Mouse (Mus musculus) hindbrain, embryonic 13.5 days (tissue): Measurements from ENCODE around the gene Rcl1. TPM values are rescaled to one million over a fixed set of nuclear protein-coding genes. Genes with fewer than 3 reads are reported as not detected.

Source experiments
- ATAC-seq: fragments of 200-750 bp; cut with Nextera tagmentation; 2 replicates; pipeline ENCODE4 v1.8.0; 2017; ENCODE audit warnings: moderate TSS enrichment; ENCODE audit not compliant: low FRiP score
- H3K27ac ChIP-seq: fragments of 300-500 bp; sonication (generic); 2 replicates; pipeline ENCODE4 v1.5.1; 2015; ENCODE audit warnings: inconsistent platforms, mild to moderate bottlenecking, moderate library complexity
- H3K27me3 ChIP-seq: fragments of 300-500 bp; sonication (generic); 2 replicates; pipeline ENCODE4 v1.6.1; 2015; ENCODE audit warnings: mild to moderate bottlenecking, inconsistent platforms
- H3K36me3 ChIP-seq: fragments of 300-500 bp; sonication (generic); 2 replicates; pipeline ENCODE4 v1.6.1; 2015; ENCODE audit warnings: mild to moderate bottlenecking, inconsistent platforms
- H3K4me1 ChIP-seq: fragments of 300-500 bp; sonication (generic); replicated peaks from 2 replicates; pipeline ENCODE4 v1.6.1; 2015; ENCODE audit warnings: inconsistent platforms
- H3K4me2 ChIP-seq: fragments of 300-500 bp; sonication (generic); 2 replicates; pipeline ENCODE4 v1.6.1; 2015; ENCODE audit warnings: inconsistent platforms, mild to moderate bottlenecking, moderate library complexity
- H3K4me3 ChIP-seq: fragments of 300-500 bp; sonication (generic); 2 replicates; pipeline ENCODE4 v1.5.1; 2015; ENCODE audit warnings: mild to moderate bottlenecking, inconsistent platforms
- H3K9ac ChIP-seq: fragments of 300-500 bp; sonication (generic); 2 replicates; pipeline ENCODE4 v1.6.1; 2015; ENCODE audit warnings: mild to moderate bottlenecking, inconsistent platforms
- H3K9me3 ChIP-seq: fragments of 300-500 bp; sonication (generic); 2 replicates; pipeline ENCODE4 v1.6.1; 2016; ENCODE audit warnings: inconsistent platforms
- WGBS: fragments of 180-500 bp; shearing (Covaris S2); methylation state at CpG from one replicate; pipeline ENCODE4 v1.1.7; 2015; 5-methylcytosine and 5-hydroxymethylcytosine counted together
- polyA plus RNA-seq: library from polyadenylated mRNA; unstranded; fragments of >200 nt; fragmentation: Nextera tagmentation; extraction: Ambion mirVana; gene quantifications from 2 replicates; pipeline ENCODE4 v1.2.1, GENCODE M21; 2015

The Rcl1 gene
- 27.6 and 30.6 TPM in 2 replicates for polyA plus RNA-seq

DNA sequence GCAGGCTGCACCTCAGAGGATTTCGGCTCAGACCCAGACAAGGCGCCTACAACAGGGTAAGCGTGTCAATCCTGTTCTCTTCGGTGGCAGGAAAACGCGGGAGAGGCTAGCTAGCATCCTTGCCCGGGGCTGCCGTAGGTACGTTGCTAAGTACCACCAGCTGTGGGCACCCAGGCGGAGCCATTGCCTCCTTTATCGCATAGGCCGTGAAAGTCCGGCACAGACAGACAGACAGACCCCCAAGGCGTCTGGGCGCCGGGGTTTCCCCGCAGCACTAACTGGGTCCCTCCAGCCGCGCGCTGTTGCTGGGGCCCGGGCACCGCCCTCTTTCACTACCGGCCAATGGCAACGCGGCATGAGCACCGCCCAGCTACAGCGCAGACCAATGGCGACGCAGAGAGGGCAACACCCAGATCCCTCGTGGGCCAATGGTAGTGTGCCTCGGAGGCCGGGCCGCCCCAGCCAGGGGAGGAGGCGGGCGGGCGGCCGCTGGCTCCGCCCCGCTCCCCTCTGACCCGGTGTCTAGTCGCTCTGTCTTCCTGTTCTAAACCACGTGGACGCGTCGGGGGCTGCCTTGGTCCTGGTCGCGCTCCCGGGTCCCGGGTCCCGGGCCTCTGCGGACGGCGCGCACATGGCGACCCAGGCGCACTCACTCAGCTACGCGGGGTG, at the start of gene Rcl1:
Gene Rcl1, plus strand, starts transcription at position 502 of the 669 bp plus-strand sequence.
- Histone ChIP-seq H3K4me3 (peak within 1 kb of the TSS; percentile 89), H3K9me3 (no peaks in the 10 kb centered on the region), H3K27me3 (0 out of 2 replicates have a peak, but pooled peaks cover 4% of the 10 kb centered on the region), H3K36me3 (no peaks in the 10 kb centered on the region), H3K4me1 (peaks cover 13% of the 10 kb centered on the region), H3K9ac (peak within 1 kb of the TSS; percentile 82), H3K4me2 (peak within 1 kb of the TSS; percentile 87), H3K27ac (peak within 1 kb of the TSS; percentile 63)
- peak; percentile 100 for ATAC-seq
- WGBS: 0% methylated on average over 58 of the region's 58 CpGs

DNA sequence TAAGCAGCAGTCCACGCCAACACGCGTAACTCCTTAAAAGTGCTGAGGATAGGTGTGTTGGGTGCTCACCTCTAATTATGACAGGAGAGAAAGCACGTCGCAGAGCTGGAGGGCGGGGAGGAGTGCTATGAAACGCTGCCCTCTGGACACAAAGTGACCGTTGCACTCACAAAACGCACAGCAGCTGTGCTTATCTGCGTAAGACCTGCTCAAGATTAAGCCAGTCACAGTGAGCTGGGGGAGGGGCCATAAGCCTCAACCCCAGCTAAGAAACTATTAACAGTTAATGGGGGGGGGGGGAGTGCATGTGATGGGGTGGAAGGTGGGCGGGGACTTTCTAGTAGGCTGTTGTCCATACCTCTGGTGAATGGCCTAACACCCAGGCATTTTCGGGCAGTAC, 48.4 kb upstream of the Rcl1 start:
- H3K36me3 ChIP-seq: no peaks in the 10 kb centered on the region
- H3K4me1 ChIP-seq: 0 out of 2 replicates have a peak, but pooled peaks cover 4% of the 10 kb centered on the region
- no peaks in the 10 kb centered on the region for H3K27me3 ChIP-seq
- no peak overlapping the region for H3K9ac ChIP-seq
- no peak overlapping the region for H3K4me2 ChIP-seq
- no peak for ATAC-seq
- no peaks in the 10 kb centered on the region for H3K9me3 ChIP-seq
- WGBS: 90% methylated on average over 12 of the region's 12 CpGs
- H3K27ac ChIP-seq: no peak overlapping the region
- H3K4me3 ChIP-seq: no peak overlapping the region

DNA sequence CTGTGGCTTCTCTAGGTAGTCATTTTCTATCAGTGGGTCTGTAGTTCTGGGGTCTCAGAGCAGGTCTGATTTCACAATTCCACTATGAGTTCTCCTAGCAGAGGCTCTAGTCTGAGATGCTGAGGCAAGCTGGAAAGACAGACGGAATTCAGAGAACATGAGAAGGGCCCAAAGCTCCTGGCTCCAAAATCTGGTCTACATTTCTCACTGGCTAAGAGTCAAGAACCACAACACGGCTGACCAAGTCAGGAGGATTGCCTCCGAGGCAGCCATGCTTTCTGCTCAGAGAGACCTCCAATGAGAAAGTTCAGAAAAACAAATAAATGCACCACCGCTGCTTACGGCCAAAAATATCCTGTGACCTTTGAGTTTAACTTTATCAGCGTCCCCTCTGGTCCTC, 46.6 kb upstream of the Rcl1 start:
- 84% methylated on average over 6 of the region's 6 CpGs for WGBS
- Histone ChIP-seq H3K4me2 (no peak overlapping the region), H3K27me3 (no peaks in the 10 kb centered on the region), H3K9ac (no peak overlapping the region), H3K27ac (no peak overlapping the region), H3K4me3 (no peak overlapping the region), H3K36me3 (no peaks in the 10 kb centered on the region), H3K9me3 (no peaks in the 10 kb centered on the region), H3K4me1 (no peaks in the 10 kb centered on the region)
- no peak for ATAC-seq

GRCm38 (mm10) chr19:29055469-29055868, 45.7 kb upstream of the Rcl1 start:
- Histone ChIP-seq H3K9ac (no peak overlapping the region), H3K4me3 (no peak overlapping the region), H3K4me2 (no peak overlapping the region), H3K36me3 (no peaks in the 10 kb centered on the region), H3K27me3 (no peaks in the 10 kb centered on the region), H3K27ac (no peak overlapping the region), H3K4me1 (no peaks in the 10 kb centered on the region), H3K9me3 (no peaks in the 10 kb centered on the region)
- no peak for ATAC-seq
- 88% methylated on average over 4 of the region's 4 CpGs for WGBS

GRCm38 (mm10) chr19:29058741-29059140, 42.4 kb upstream of the Rcl1 start:
- Histone ChIP-seq H3K9ac (no peak overlapping the region), H3K36me3 (no peaks in the 10 kb centered on the region), H3K27ac (no peak overlapping the region), H3K4me2 (no peak overlapping the region), H3K4me3 (no peak overlapping the region), H3K9me3 (no peaks in the 10 kb centered on the region), H3K27me3 (no peaks in the 10 kb centered on the region), H3K4me1 (0 out of 2 replicates have a peak, but pooled peaks cover under 1% of the 10 kb centered on the region)
- no peak for ATAC-seq
- 88% methylated on average over 5 of the region's 5 CpGs for WGBS

GRCm38 (mm10) chr19:29059688-29060087, 41.5 kb upstream of the Rcl1 start:
- H3K27me3 ChIP-seq: no peaks in the 10 kb centered on the region
- H3K4me3 ChIP-seq: no peak overlapping the region
- ATAC-seq: no peak
- H3K9ac ChIP-seq: no peak overlapping the region
- 0 out of 2 replicates have a peak, but pooled peaks cover 7% of the 10 kb centered on the region for H3K4me1 ChIP-seq
- 91% methylated on average over 2 of the region's 2 CpGs for WGBS
- H3K27ac ChIP-seq: no peak overlapping the region
- no peaks in the 10 kb centered on the region for H3K9me3 ChIP-seq
- no peak overlapping the region for H3K4me2 ChIP-seq
- H3K36me3 ChIP-seq: no peaks in the 10 kb centered on the region

- H3K27me3 ChIP-seq: no peaks in the 10 kb centered on the region
- 0 out of 2 replicates have a peak, but pooled peaks cover 7% of the 10 kb centered on the region for H3K4me1 ChIP-seq
- H3K4me3 ChIP-seq: no peak overlapping the region
- no peak overlapping the region for H3K9ac ChIP-seq
- no peak overlapping the region for H3K27ac ChIP-seq
- WGBS: 35% methylated on average over 6 of the region's 6 CpGs
- H3K4me2 ChIP-seq: no peak overlapping the region
- H3K36me3 ChIP-seq: no peaks in the 10 kb centered on the region
- no peaks in the 10 kb centered on the region for H3K9me3 ChIP-seq
- ATAC-seq: no peak
Observed at GRCm38 (mm10) chr19:29060299-29060698, 40.9 kb upstream of the Rcl1 start.

DNA sequence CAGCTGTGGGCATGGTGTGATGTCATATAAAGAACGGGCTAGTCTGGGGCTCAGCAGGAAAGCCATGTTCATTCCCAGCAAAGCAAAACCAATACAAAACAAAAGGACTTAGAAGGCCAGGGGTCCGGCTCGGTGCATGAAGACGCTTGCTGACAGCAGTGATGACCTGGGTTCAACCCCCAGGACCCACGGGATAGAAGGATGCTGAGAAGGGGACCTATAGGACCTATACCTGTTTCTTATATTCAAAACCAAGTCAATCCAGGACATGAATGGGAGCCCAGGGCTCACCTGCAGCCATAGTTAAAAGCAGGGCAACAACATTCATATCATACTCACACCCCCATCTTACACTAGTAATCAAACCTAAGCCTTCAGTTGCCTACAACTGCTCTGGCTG, 38.2 kb upstream of the Rcl1 start:
- H3K36me3 ChIP-seq: no peaks in the 10 kb centered on the region
- no peaks in the 10 kb centered on the region for H3K9me3 ChIP-seq
- H3K27me3 ChIP-seq: no peaks in the 10 kb centered on the region
- no peak for ATAC-seq
- peaks cover 15% of the 10 kb centered on the region; the same call in 1 of the 2 replicates for H3K4me1 ChIP-seq
- 73% methylated on average over 5 of the region's 5 CpGs for WGBS
- no peak overlapping the region for H3K4me3 ChIP-seq
- no peak overlapping the region for H3K9ac ChIP-seq
- no peak overlapping the region for H3K4me2 ChIP-seq
- no peak overlapping the region for H3K27ac ChIP-seq

- Histone ChIP-seq H3K4me2 (peak overlapping the region; percentile 41), H3K4me1 (peaks cover 15% of the 10 kb centered on the region; the same call in 1 of the 2 replicates), H3K27ac (no peak overlapping the region; the same call in 1 of the 2 replicates), H3K9me3 (no peaks in the 10 kb centered on the region), H3K27me3 (no peaks in the 10 kb centered on the region), H3K9ac (no peak overlapping the region), H3K4me3 (no peak overlapping the region), H3K36me3 (no peaks in the 10 kb centered on the region)
- ATAC-seq: peak; percentile 85
- 17% methylated on average over 18 of the region's 18 CpGs for WGBS
Observed at GRCm38 (mm10) chr19:29063577-29064363, 37.4 kb upstream of the Rcl1 start.

DNA sequence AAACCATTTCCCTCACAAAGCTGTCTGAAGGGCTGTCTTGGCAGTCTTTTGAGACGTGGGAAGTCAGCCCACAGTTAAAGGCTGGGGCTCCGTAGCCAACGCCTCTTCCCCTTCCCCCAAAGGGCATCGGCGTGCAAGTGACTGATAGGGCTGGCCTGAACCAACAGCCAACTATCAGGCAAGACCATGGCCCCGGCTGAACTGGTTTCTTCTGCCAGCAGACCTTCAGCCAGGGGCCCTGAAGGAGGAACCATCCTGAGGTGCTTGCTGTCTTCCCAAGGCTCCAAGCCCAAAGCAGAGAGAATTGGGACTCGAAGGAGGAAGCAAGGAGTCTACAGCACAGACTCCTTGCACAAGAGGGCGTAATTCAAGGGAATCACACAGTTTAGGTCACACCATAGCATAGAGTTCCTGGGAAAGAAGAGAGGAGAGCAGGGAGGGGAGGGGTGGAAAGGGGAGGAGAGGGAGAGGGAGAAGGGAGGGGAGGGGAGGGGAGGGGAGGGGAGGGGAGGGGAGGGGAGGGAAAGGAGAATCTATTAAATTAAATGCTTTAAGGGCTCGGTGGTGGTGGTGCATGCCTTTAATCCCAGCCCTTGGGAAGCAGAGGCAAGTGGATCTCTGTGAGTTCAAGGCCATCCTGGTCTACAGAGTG, 36.6 kb upstream of the Rcl1 start:
- Histone ChIP-seq H3K4me2 (peak overlapping the region; percentile 41; the same call in 1 of the 2 replicates), H3K27ac (peak overlapping the region; percentile 18; the same call in 1 of the 2 replicates), H3K9ac (no peak overlapping the region), H3K36me3 (no peaks in the 10 kb centered on the region), H3K4me3 (no peak overlapping the region), H3K4me1 (peaks cover 15% of the 10 kb centered on the region; the same call in 1 of the 2 replicates), H3K9me3 (no peaks in the 10 kb centered on the region), H3K27me3 (no peaks in the 10 kb centered on the region)
- 0 out of 2 replicates have a peak, but pooled peaks have one; percentile 40 for ATAC-seq
- WGBS: 72% methylated on average over 9 of the region's 9 CpGs

- WGBS: 16% methylated on average over 11 of the region's 11 CpGs
- Histone ChIP-seq H3K4me1 (peaks cover 15% of the 10 kb centered on the region; the same call in 1 of the 2 replicates), H3K4me2 (peak overlapping the region; percentile 32), H3K9ac (no peak overlapping the region), H3K27me3 (no peaks in the 10 kb centered on the region), H3K27ac (no peak overlapping the region), H3K4me3 (peak overlapping the region; percentile 17; the same call in 1 of the 2 replicates), H3K36me3 (no peaks in the 10 kb centered on the region), H3K9me3 (no peaks in the 10 kb centered on the region)
- peak; percentile 33; the same call in 1 of the 2 replicates for ATAC-seq
Observed at GRCm38 (mm10) chr19:29066981-29067471, 34.1 kb upstream of the Rcl1 start.

DNA sequence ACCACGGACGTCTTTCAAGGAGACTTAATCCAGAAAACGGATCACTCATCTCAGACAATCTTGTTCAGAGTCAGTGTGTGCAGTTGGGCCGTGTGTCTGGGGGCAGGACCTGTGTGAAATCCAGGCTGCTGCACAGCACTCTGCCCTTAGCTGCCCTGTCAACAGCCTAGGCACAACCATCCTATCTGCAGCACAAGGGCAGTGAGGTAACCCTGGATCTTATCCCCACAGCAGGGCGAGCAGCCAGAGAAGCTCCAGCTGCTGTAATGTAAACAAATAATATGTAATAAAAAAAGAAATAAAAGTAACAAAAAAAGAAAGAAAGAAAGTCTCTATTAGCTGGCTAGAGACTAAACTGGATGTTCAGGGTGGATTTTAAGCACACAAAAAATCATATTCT, 32.0 kb upstream of the Rcl1 start:
- Histone ChIP-seq H3K4me3 (no peak overlapping the region), H3K27me3 (no peaks in the 10 kb centered on the region), H3K4me2 (no peak overlapping the region), H3K36me3 (no peaks in the 10 kb centered on the region), H3K27ac (no peak overlapping the region), H3K4me1 (peaks cover 10% of the 10 kb centered on the region; the same call in 1 of the 2 replicates), H3K9ac (no peak overlapping the region), H3K9me3 (no peaks in the 10 kb centered on the region)
- ATAC-seq: no peak
- 89% methylated on average over 5 of the region's 5 CpGs for WGBS
